Mouse (Mus musculus): ENCODE data around the gene Slc47a1. TPM values are rescaled to one million over a fixed set of nuclear protein-coding genes. Genes with fewer than 3 reads are reported as not detected.

The Slc47a1 gene
- total and polyA plus RNA-seq, 3 experiments = 0.11 TPM; not detected in 2

DNA sequence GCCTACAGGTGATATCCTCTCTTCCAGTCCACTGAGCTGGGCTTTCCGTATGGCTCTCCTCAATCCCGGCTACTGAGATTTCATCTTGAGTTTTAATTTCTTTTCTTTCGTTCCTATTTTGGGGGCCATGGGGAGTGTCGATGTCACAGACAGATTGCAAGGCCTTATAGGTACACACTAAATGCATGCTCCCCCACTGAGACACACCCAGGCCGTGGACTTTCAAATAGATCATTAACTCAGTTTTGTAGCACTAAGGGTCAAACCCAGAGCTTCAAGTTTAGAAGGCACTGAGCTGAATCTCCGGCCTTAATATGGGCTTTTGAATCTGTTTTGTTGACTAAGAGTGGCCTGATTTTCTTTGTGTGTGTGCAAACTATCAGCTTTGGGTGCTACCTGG, 23.8 kb downstream of the Slc47a1 start:
- H3K9me3 ChIP-seq (replicated peaks) = no peaks in the 10 kb centered on the region
- no peaks in the 10 kb centered on the region for H3K4me1 ChIP-seq (ENCODE audit: insufficient read depth, low read depth, low read length)
- DNase-seq (ENCODE audit: low spot score) = no peak
- peaks cover 5% of the 10 kb centered on the region; the same call in 1 of the 2 replicates for H3K27me3 ChIP-seq (ENCODE audit: insufficient read depth, low read length)
- H3K36me3 ChIP-seq (replicated peaks) = no peaks in the 10 kb centered on the region
- no peak for ATAC-seq (ENCODE audit: extremely low read depth, insufficient number of reproducible peaks, low FRiP score, poor library complexity, severe bottlenecking)
- H3K4me3 ChIP-seq (ENCODE audit: low read depth, low read length) = no peak overlapping the region
- TF ChIP-seq TAL1 (conservative IDR thresholded peaks at IDR 0.05; ENCODE audit: low read depth, low read length) = no peak
- TF ChIP-seq POLR2AphosphoS5 (IDR thresholded peaks at IDR 0.05; ENCODE audit: insufficient replicate concordance, low read depth, low read length) = no peak
- no peak for TF ChIP-seq GATA2 (IDR thresholded peaks at IDR 0.05; ENCODE audit: borderline replicate concordance, low read depth, low read length)
- TF ChIP-seq CTCF (IDR thresholded peaks at IDR 0.05; ENCODE audit: low read depth, low read length) = no peak
- no peak for TF ChIP-seq GATA1 (IDR thresholded peaks at IDR 0.05; ENCODE audit: borderline replicate concordance, low read length)

DNA sequence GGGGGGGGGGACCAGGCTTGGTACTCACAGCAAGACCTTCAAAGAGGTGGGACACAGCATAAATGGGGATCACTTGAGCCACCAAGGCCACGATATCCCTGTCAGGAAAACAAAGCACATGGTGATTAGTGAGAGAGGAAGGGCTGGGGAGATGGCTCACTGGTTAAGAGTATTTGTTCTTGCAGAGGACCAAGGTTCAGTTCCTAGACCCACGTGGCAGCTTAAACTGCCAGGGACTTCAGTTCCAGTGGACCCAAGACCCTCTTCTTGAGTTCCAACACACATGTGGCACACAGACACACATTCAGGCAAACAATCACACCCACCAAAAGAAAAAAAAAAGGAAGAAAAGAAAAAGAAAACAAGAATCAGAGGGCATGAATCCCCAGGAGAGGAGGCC, 25.1 kb downstream of the Slc47a1 start:
- DNase-seq (ENCODE audit: low spot score) (no peak), ATAC-seq (ENCODE audit: extremely low read depth, insufficient number of reproducible peaks, low FRiP score, poor library complexity, severe bottlenecking) (no peak)
- peaks cover 7% of the 10 kb centered on the region; the same call in 1 of the 2 replicates for H3K27me3 ChIP-seq (ENCODE audit: insufficient read depth, low read length)
- no peaks in the 10 kb centered on the region for H3K36me3 ChIP-seq (replicated peaks)
- no peaks in the 10 kb centered on the region for H3K4me1 ChIP-seq (ENCODE audit: insufficient read depth, low read depth, low read length)
- TF ChIP-seq POLR2AphosphoS5 (IDR thresholded peaks at IDR 0.05; ENCODE audit: insufficient replicate concordance, low read depth, low read length) (no peak), GATA2 (IDR thresholded peaks at IDR 0.05; ENCODE audit: borderline replicate concordance, low read depth, low read length) (no peak), CTCF (IDR thresholded peaks at IDR 0.05; ENCODE audit: low read depth, low read length) (no peak), GATA1 (IDR thresholded peaks at IDR 0.05; ENCODE audit: borderline replicate concordance, low read length) (no peak), TAL1 (conservative IDR thresholded peaks at IDR 0.05; ENCODE audit: low read depth, low read length) (no peak)
- no peaks in the 10 kb centered on the region for H3K9me3 ChIP-seq (replicated peaks)
- H3K4me3 ChIP-seq (ENCODE audit: low read depth, low read length) = no peak overlapping the region

DNA sequence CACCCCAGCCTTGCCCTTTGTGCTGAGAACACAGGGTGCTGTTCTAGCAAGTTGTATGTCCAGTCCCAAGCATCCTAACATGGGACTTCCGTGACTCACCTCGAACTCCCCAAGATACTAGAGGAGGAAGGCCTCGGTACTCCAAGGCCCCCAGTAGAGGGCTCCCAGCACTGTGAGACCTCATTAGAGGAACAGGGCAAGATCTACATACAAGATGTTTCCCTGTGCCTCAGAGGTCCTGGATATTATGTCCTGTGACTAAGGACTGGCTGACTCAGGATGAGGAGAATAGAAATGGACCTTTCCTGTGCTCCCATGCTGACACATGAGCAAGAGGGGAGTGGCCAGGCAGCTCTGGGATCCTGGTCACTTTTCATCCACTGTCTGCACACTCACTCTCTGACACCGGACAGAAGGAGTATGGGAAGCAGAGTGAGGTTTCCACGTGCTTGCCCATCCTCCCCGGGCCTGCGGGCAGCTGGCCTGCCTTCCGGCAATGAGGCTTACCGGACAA, 25.9 kb downstream of the Slc47a1 start:
- ATAC-seq (ENCODE audit: extremely low read depth, insufficient number of reproducible peaks, low FRiP score, poor library complexity, severe bottlenecking) (no peak), DNase-seq (ENCODE audit: low spot score) (no peak)
- Histone ChIP-seq H3K4me3 (ENCODE audit: low read depth, low read length) (no peak overlapping the region), H3K27me3 (ENCODE audit: insufficient read depth, low read length) (peaks cover 7% of the 10 kb centered on the region), H3K4me1 (ENCODE audit: insufficient read depth, low read depth, low read length) (no peaks in the 10 kb centered on the region), H3K36me3 (replicated peaks) (no peaks in the 10 kb centered on the region), H3K9me3 (replicated peaks) (no peaks in the 10 kb centered on the region)
- TF ChIP-seq POLR2AphosphoS5 (IDR thresholded peaks at IDR 0.05; ENCODE audit: insufficient replicate concordance, low read depth, low read length) = no peak
- TF ChIP-seq GATA2 (IDR thresholded peaks at IDR 0.05; ENCODE audit: borderline replicate concordance, low read depth, low read length) = no peak
- no peak for TF ChIP-seq CTCF (IDR thresholded peaks at IDR 0.05; ENCODE audit: low read depth, low read length)
- no peak for TF ChIP-seq TAL1 (conservative IDR thresholded peaks at IDR 0.05; ENCODE audit: low read depth, low read length)
- no peak for TF ChIP-seq GATA1 (IDR thresholded peaks at IDR 0.05; ENCODE audit: borderline replicate concordance, low read length)

DNA sequence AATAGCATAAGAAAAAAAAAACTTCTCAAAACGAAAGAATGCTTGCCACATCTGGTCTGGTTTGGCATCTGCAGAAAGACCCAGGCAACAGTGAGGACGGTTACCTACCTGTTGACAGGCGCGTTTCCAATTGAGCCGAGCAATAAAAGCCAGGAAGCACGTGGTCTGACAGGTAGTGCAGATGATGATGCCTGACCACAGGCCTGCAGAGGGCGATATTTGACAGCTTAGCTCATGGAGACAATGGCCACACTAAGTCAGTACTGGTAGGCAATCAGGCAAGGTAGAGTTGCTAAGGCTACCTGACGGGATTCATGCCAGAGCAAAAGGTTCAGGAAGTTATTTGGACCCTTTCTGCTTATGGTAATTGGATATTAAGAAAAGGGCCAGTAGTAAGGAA, 28.8 kb downstream of the Slc47a1 start:
- TF ChIP-seq CTCF (IDR thresholded peaks at IDR 0.05; ENCODE audit: low read depth, low read length) (no peak), TAL1 (conservative IDR thresholded peaks at IDR 0.05; ENCODE audit: low read depth, low read length) (no peak), GATA1 (IDR thresholded peaks at IDR 0.05; ENCODE audit: borderline replicate concordance, low read length) (no peak), POLR2AphosphoS5 (IDR thresholded peaks at IDR 0.05; ENCODE audit: insufficient replicate concordance, low read depth, low read length) (no peak), GATA2 (IDR thresholded peaks at IDR 0.05; ENCODE audit: borderline replicate concordance, low read depth, low read length) (no peak)
- ATAC-seq (ENCODE audit: extremely low read depth, insufficient number of reproducible peaks, low FRiP score, poor library complexity, severe bottlenecking) = no peak
- Histone ChIP-seq H3K36me3 (replicated peaks) (no peaks in the 10 kb centered on the region), H3K4me1 (ENCODE audit: insufficient read depth, low read depth, low read length) (no peaks in the 10 kb centered on the region), H3K4me3 (ENCODE audit: low read depth, low read length) (no peak overlapping the region), H3K9me3 (replicated peaks) (no peaks in the 10 kb centered on the region), H3K27me3 (ENCODE audit: insufficient read depth, low read length) (peaks cover 17% of the 10 kb centered on the region)
- peak; percentile 15 for DNase-seq (ENCODE audit: low spot score)

DNA sequence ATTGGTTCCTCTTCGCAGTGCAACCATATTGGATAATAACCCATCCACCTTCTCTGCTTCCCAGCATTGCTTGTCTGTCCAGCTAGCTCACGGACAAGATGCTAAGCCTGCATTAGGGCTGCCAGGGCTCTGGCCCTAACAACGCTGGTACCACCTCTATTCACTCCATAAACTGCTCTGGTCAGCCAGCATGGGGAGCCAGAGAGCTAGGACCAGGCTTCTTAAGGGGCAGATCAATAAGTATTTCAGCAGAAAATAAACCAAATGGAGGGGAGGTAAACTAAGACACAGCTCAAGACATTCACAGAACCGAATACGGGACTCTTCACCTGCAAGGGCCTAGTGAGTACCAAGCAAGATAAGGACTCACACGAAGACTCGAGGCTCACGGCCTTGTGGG, 32.0 kb downstream of the Slc47a1 start:
- H3K4me1 ChIP-seq (ENCODE audit: insufficient read depth, low read depth, low read length) = no peaks in the 10 kb centered on the region
- no peak for ATAC-seq (ENCODE audit: extremely low read depth, insufficient number of reproducible peaks, low FRiP score, poor library complexity, severe bottlenecking)
- H3K27me3 ChIP-seq (ENCODE audit: insufficient read depth, low read length) = peaks cover 17% of the 10 kb centered on the region
- no peaks in the 10 kb centered on the region for H3K9me3 ChIP-seq (replicated peaks)
- no peak for TF ChIP-seq TAL1 (conservative IDR thresholded peaks at IDR 0.05; ENCODE audit: low read depth, low read length)
- no peak for TF ChIP-seq GATA1 (IDR thresholded peaks at IDR 0.05; ENCODE audit: borderline replicate concordance, low read length)
- no peak for TF ChIP-seq POLR2AphosphoS5 (IDR thresholded peaks at IDR 0.05; ENCODE audit: insufficient replicate concordance, low read depth, low read length)
- no peak for TF ChIP-seq GATA2 (IDR thresholded peaks at IDR 0.05; ENCODE audit: borderline replicate concordance, low read depth, low read length)
- TF ChIP-seq CTCF (IDR thresholded peaks at IDR 0.05; ENCODE audit: low read depth, low read length) = no peak
- no peaks in the 10 kb centered on the region for H3K36me3 ChIP-seq (replicated peaks)
- H3K4me3 ChIP-seq (ENCODE audit: low read depth, low read length) = no peak overlapping the region
- no peak for DNase-seq (ENCODE audit: low spot score)

DNA sequence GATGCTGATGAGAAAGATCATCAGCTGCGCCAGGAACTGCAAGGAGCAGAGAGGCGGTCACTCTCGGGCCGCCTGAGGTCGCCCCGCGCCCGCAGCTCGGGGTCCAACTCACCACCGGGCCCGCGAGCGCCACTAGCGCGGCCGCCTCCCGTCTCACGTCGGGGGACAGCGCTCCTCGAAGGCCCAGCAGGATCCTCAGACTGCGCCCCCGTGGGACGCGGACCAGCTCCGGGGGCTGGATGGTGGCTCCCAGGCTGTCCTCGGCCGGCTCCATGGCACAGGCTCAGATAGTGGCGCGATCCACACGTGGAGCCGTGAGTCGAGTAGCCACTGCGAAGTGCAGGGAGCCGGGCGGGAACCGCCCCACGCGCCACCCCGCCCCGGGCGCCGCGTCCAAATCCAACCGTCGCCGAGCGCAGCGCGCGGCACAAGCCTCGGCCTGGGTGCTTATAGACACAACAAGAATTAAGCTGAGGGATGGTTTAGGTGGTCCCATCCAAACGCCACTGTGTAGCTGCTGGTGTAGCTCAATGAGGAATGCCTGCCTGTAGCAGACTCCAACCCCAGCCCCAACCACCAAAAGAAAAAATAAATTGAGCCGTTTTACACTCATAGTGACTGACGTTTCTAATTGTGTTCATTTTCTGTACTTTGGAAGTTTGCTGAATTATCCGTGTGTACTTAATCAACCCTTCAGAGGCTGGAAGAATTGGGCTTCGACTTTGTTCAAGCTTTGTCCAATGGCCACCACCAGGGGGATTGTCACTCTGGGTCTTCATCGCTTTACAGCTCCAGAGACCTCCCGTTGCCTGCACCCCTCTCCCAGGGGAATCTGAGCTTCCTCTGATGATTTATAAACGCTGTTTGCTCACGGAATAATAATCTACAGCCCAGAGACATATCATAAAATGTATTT, 35.4 kb downstream of the Slc47a1 start, which contains the start of gene Slc47a2:
Slc47a2 (minus strand) TSS at position 356 of the 916 bp plus-strand sequence.
- no peaks in the 10 kb centered on the region for H3K9me3 ChIP-seq (replicated peaks)
- no peak within 1 kb of the TSS for H3K4me3 ChIP-seq (ENCODE audit: low read depth, low read length)
- H3K36me3 ChIP-seq (replicated peaks) = no peaks in the 10 kb centered on the region
- H3K4me1 ChIP-seq (ENCODE audit: insufficient read depth, low read depth, low read length) = no peaks in the 10 kb centered on the region
- ATAC-seq (ENCODE audit: extremely low read depth, insufficient number of reproducible peaks, low FRiP score, poor library complexity, severe bottlenecking) (no peak), DNase-seq (ENCODE audit: low spot score) (no peak)
- no peak for TF ChIP-seq GATA2 (IDR thresholded peaks at IDR 0.05; ENCODE audit: borderline replicate concordance, low read depth, low read length)
- no peak for TF ChIP-seq CTCF (IDR thresholded peaks at IDR 0.05; ENCODE audit: low read depth, low read length)
- TF ChIP-seq TAL1 (conservative IDR thresholded peaks at IDR 0.05; ENCODE audit: low read depth, low read length) = no peak
- H3K27me3 ChIP-seq (ENCODE audit: insufficient read depth, low read length) = peaks cover 10% of the 10 kb centered on the region; the same call in 1 of the 2 replicates
